Mouse (Mus musculus) heart, embryonic 16.5 days (tissue): ENCODE data around the gene Uri1. TPM values are rescaled to one million over a fixed set of nuclear protein-coding genes. Genes with fewer than 3 reads are reported as not detected.

Experiments used
- ATAC-seq: fragments of 200-750 bp; cut with Nextera tagmentation; replicated peaks from 2 replicates; pipeline ENCODE4 v1.8.0; 2017; ENCODE audit warnings: moderate number of reproducible peaks; ENCODE audit not compliant: insufficient read depth, low FRiP score; ENCODE audit errors: extremely low read depth
- H3K27ac ChIP-seq: fragments of 300-500 bp; sonication (generic); 2 replicates; pipeline ENCODE4 v1.5.1; 2014; ENCODE audit warnings: mild to moderate bottlenecking, low read length, control low read depth, moderate library complexity
- H3K27me3 ChIP-seq: fragments of 300-500 bp; sonication (generic); 2 replicates; pipeline ENCODE4 v1.6.1; 2014; ENCODE audit warnings: low read length, mixed read lengths; ENCODE audit not compliant: control insufficient read depth, insufficient read depth
- H3K36me3 ChIP-seq: fragments of 300-500 bp; sonication (generic); 2 replicates; pipeline ENCODE4 v1.6.1; 2014; ENCODE audit not compliant: control insufficient read depth, insufficient read depth
- H3K4me1 ChIP-seq: fragments of 300-500 bp; sonication (generic); 2 replicates; pipeline ENCODE4 v1.6.1; 2014; ENCODE audit warnings: low read length, mixed read lengths; ENCODE audit not compliant: control insufficient read depth, insufficient read depth
- H3K4me2 ChIP-seq: fragments of 300-500 bp; sonication (generic); 2 replicates; pipeline ENCODE4 v1.6.1; 2014; ENCODE audit warnings: low read depth, mild to moderate bottlenecking, control low read depth, low read length
- H3K4me3 ChIP-seq: fragments of 300-500 bp; sonication (generic); 2 replicates; pipeline ENCODE4 v1.5.1; 2014; ENCODE audit warnings: mild to moderate bottlenecking, control low read depth, low read length
- H3K9ac ChIP-seq: fragments of 300-500 bp; sonication (generic); 2 replicates; pipeline ENCODE4 v1.6.1; 2014; ENCODE audit warnings: low read length, control low read depth
- H3K9me3 ChIP-seq: fragments of 300-500 bp; sonication (generic); replicated peaks from 2 replicates; pipeline ENCODE4 v1.6.1; 2016; ENCODE audit warnings: low read length; ENCODE audit not compliant: control insufficient read depth
- WGBS: fragments of 180-500 bp; shearing (Covaris S2); extraction: QIAGEN DNeasy Blood & Tissue Kit; methylation state at CpG from one replicate; pipeline ENCODE4 v1.1.7; 2014; 5-methylcytosine and 5-hydroxymethylcytosine counted together
- polyA plus RNA-seq: library from polyadenylated mRNA; unstranded; fragments of >200 nt; fragmentation: Nextera tagmentation; extraction: Ambion mirVana; gene quantifications from 2 replicates; pipeline ENCODE4 v1.2.1, GENCODE M21; 2015

The Uri1 gene
- polyA plus RNA-seq, 1 experiment from 2014 or later: 29.6 TPM

DNA sequence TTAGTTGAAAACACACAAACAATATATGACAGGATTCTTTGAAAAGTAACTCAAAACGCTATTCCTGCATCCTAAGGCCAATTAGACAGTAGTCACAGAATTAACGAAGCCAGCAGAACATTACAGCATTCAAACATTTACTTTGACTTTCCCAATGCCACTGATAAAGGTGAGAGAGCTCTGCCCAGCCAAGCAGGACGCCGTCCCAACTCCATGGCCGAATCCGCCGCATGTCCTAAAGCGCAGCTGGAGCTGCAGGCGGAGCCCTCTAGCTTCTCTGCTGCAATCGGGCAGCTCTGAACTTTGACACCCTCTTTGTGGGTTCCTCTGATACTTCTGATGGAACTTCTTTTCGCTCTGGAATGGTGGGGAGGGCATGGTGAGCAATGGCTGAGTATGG, 62.1 kb downstream of the Uri1 start:
- no peak overlapping the region for H3K27ac ChIP-seq
- WGBS: 89% methylated on average over 11 of the region's 11 CpGs
- no peaks in the 10 kb centered on the region for H3K9me3 ChIP-seq
- H3K4me3 ChIP-seq: no peak overlapping the region
- no peak overlapping the region for H3K9ac ChIP-seq
- H3K4me1 ChIP-seq: no peaks in the 10 kb centered on the region
- H3K27me3 ChIP-seq: no peaks in the 10 kb centered on the region
- peaks cover 38% of the 10 kb centered on the region for H3K36me3 ChIP-seq
- no peak overlapping the region for H3K4me2 ChIP-seq
- no peak for ATAC-seq

DNA sequence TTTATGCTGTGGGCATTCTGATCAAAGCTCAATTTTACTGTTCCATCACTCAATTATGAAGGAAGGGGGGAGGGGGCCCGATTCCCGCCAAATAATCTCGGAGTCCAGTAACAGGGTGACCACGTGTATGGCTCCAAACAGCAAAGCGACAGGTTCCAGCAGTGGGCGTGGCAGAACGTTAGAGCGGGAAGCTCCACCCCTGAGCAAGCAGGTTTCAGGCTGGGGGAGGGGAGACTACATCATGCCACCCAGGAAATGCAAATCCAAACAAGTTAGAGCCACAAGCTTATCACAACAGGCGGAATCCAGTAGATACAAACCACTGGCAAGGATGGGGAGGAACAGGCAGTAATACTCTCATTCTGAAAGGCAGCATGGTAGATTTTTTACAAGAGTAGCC, 71.5 kb downstream of the Uri1 start:
- no peaks in the 10 kb centered on the region for H3K9me3 ChIP-seq
- no peak overlapping the region for H3K9ac ChIP-seq
- 76% methylated on average over 9 of the region's 9 CpGs for WGBS
- H3K27ac ChIP-seq: no peak overlapping the region
- peaks cover 7% of the 10 kb centered on the region for H3K36me3 ChIP-seq
- no peaks in the 10 kb centered on the region for H3K27me3 ChIP-seq
- no peaks in the 10 kb centered on the region for H3K4me1 ChIP-seq
- no peak for ATAC-seq
- H3K4me3 ChIP-seq: no peak overlapping the region
- no peak overlapping the region for H3K4me2 ChIP-seq

DNA sequence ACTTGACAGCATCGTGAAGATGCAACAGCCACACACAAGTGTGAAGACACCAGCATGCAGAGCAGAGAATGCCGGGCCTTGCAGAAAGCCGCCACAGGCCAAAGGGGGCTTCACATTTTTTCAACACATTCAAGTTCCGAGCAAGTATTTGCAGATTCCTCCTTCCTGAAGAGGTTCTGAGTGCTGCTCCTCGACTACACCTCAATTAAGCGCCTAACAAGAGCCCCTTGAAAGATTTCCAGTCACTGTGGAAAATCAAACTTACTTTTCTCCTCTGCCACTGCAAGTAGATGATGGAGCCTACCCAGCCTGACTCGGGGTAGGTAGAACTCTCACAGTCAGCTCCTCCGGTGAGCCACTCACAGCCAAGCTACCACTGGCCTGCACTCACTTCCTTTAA, 86.9 kb downstream of the Uri1 start:
- H3K27me3 ChIP-seq: no peaks in the 10 kb centered on the region
- no peaks in the 10 kb centered on the region; the same call in 1 of the 2 replicates for H3K36me3 ChIP-seq
- no peak overlapping the region for H3K27ac ChIP-seq
- no peak overlapping the region for H3K4me3 ChIP-seq
- no peak for ATAC-seq
- H3K4me1 ChIP-seq: peaks cover 4% of the 10 kb centered on the region
- no peak overlapping the region for H3K4me2 ChIP-seq
- H3K9ac ChIP-seq: no peak overlapping the region
- WGBS: 61% methylated on average over 8 of the region's 8 CpGs
- 0 out of 2 replicates have a peak, but pooled peaks cover 4% of the 10 kb centered on the region for H3K9me3 ChIP-seq

DNA sequence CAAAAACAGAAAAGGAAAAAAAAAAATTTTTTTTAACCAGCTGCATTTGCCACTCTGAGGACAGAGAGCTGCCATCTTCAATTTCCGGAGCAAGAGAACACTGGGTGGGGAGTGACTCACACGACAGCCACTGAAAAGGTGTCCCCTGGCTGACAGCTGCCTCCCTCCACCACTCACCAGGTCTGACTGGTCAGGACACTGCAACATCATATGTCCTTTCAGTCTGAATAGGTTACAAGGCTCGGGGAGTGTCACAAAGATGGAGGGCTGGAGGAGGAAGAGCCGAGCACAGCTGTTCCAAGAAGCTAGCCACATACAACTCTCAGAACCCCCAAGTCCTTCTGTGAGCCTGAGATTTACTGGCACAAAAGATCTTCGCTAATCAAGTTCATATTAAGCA, 87.6 kb downstream of the Uri1 start:
- ATAC-seq: no peak
- Histone ChIP-seq H3K9me3 (0 out of 2 replicates have a peak, but pooled peaks cover 4% of the 10 kb centered on the region), H3K36me3 (no peaks in the 10 kb centered on the region; the same call in 1 of the 2 replicates), H3K27ac (no peak overlapping the region), H3K4me2 (no peak overlapping the region), H3K27me3 (no peaks in the 10 kb centered on the region), H3K9ac (no peak overlapping the region), H3K4me1 (peaks cover 6% of the 10 kb centered on the region), H3K4me3 (no peak overlapping the region)
- WGBS: 69% methylated on average over 5 of the region's 5 CpGs

DNA sequence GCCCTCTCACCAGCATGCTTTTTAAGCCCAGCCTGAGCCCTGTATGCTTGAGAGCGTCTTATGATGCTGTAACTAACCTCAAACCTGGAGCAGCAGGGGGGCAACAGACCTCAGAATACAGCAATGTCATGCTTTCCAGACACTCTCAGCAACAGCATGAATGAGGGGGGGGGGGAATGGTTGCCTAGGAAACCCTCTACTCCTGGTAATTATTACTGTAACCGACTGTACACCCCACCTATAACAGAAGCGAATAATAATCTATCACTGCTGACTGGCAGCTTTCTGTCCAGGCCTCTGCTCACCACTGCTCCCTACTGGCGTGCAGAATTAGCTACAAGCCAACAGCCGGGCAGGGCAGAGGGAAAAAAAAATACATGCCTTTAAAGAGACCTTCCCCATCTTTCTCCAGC, 88.6 kb downstream of the Uri1 start:
- Histone ChIP-seq H3K36me3 (no peaks in the 10 kb centered on the region), H3K9me3 (no peaks in the 10 kb centered on the region), H3K27me3 (no peaks in the 10 kb centered on the region), H3K9ac (no peak overlapping the region), H3K4me1 (peaks cover 6% of the 10 kb centered on the region), H3K27ac (no peak overlapping the region), H3K4me2 (no peak overlapping the region), H3K4me3 (no peak overlapping the region)
- 22% methylated on average over 5 of the region's 5 CpGs for WGBS
- no peak for ATAC-seq

DNA sequence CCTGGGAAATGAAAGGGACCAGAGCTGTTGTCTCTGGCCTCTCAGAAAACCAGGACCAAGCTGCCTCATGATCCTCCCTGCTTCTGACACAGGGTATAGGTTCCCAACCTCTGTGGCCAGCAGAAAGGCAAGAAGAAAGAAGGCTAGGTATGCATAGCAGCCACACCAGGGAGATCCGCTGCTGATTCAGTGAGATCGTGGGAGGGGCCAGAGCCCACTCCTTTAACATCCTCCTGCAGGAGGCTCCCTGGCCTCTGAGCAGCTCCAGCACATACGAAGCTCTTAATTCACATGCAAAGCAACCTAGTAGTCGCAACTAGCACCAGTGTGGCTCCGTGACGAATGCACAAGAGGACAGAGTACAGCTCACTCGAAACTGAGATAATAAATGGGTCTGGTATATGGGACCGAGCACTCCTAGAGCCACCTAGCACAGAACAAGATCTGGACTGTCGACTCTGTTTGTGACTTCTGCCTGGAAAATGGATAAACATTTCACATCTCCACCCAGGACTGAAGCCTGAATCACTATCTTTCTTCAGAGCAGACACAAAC, 89.5 kb downstream of the Uri1 start:
- no peak for ATAC-seq
- 63% methylated on average over 9 of the region's 9 CpGs for WGBS
- Histone ChIP-seq H3K4me2 (no peak overlapping the region), H3K36me3 (no peaks in the 10 kb centered on the region), H3K9me3 (no peaks in the 10 kb centered on the region), H3K4me1 (peaks cover 6% of the 10 kb centered on the region), H3K9ac (no peak overlapping the region), H3K4me3 (no peak overlapping the region), H3K27me3 (no peaks in the 10 kb centered on the region), H3K27ac (no peak overlapping the region)

DNA sequence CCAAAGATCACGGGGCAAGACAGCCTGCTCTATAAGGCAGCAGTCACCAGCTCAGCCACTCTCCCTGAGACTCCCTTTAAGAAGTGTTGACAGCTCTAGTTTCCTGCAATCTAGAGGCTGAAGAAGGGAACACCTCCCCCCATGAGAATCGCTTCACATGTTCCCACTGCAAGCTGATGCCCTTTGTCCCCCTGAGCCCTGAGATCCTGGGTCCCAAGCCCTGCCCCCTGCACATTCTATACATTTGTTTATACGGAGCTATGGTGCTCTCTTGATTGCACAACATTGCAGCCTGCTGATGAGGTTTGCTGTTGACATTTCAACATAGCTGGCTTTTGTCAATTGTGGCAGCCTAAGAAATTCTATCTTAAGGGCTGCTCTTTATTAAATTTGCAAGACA, 91.7 kb downstream of the Uri1 start:
- no peak overlapping the region for H3K4me2 ChIP-seq
- ATAC-seq: no peak; the same call in 1 of the 2 replicates
- H3K9ac ChIP-seq: no peak overlapping the region

DNA sequence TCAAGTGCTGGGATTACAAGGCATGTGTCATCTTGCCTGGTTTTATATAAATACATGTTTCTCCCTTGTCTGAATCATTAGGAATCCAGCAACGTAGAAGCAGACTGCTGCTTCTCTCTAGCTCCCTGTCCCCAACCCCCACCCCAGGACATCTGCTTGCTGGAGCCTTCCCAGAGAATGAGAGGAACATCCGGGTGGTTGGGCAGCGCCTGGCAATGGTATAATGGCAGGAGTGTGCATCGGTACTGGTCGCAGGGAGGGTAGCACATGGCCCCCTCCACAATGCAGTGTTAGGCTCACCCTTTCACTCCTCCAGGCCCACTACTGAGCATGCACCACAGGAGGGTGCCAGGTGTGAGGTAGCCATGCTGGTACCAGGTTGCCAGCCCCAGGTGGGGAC, 93.6 kb downstream of the Uri1 start:
- Histone ChIP-seq H3K36me3 (no peaks in the 10 kb centered on the region), H3K27me3 (no peaks in the 10 kb centered on the region), H3K4me2 (no peak overlapping the region), H3K9ac (no peak overlapping the region), H3K4me3 (no peak overlapping the region), H3K4me1 (peaks cover 6% of the 10 kb centered on the region), H3K9me3 (no peaks in the 10 kb centered on the region), H3K27ac (no peak overlapping the region)
- ATAC-seq: no peak
- 52% methylated on average over 5 of the region's 5 CpGs for WGBS

More for the DNA sequence above, 91.7 kb downstream of the Uri1 start:
- no peaks in the 10 kb centered on the region for H3K36me3 ChIP-seq
- H3K27me3 ChIP-seq: no peaks in the 10 kb centered on the region
- H3K4me3 ChIP-seq: no peak overlapping the region
- WGBS: 20% methylated on average over 3 of the region's 3 CpGs
- no peaks in the 10 kb centered on the region for H3K9me3 ChIP-seq
- H3K27ac ChIP-seq: no peak overlapping the region
- H3K4me1 ChIP-seq: peaks cover 6% of the 10 kb centered on the region

DNA sequence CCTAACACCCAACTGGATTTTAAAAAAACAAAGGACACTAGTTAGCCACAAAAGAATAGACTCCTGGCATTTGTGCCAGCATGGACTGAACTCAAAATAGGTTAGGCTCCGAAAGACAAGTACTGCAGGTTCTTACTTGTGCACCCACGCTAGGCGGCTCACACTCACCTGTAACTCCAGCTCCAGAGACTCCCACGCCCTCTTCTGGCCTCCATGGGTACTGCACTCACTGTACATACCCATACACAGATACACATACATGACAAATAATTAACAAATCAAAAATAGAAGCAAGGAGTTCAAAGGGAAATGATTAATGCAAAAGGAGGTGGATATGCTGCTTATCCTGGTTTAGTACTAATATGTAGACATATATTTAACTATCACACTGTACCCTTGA, 100.4 kb downstream of the Uri1 start:
- no peaks in the 10 kb centered on the region for H3K27me3 ChIP-seq
- 74% methylated on average over 4 of the region's 4 CpGs for WGBS
- H3K36me3 ChIP-seq: no peaks in the 10 kb centered on the region
- no peak overlapping the region for H3K4me2 ChIP-seq
- H3K9ac ChIP-seq: no peak overlapping the region
- no peak overlapping the region for H3K27ac ChIP-seq
- no peak overlapping the region for H3K4me3 ChIP-seq
- no peaks in the 10 kb centered on the region for H3K4me1 ChIP-seq
- no peak for ATAC-seq
- 0 out of 2 replicates have a peak, but pooled peaks cover 3% of the 10 kb centered on the region for H3K9me3 ChIP-seq
